Mouse (Mus musculus): ENCODE data around the gene Cep112.

Gene Cep112

GRCm38 (mm10) chr11:108885276-108885896 is 460.4 kb downstream of the Cep112 start:
- DNase-seq, result no peak

GRCm38 (mm10) chr11:108886060-108886459 is 461.1 kb downstream of the Cep112 start:
- DNase-seq, result no peak

GRCm38 (mm10) chr11:108889121-108889520 is 464.1 kb downstream of the Cep112 start:
- no peak for DNase-seq

GRCm38 (mm10) chr11:108890544-108890943 is 465.6 kb downstream of the Cep112 start:
- no peak for DNase-seq

- no peak for DNase-seq
These were observed 466.3 kb downstream of the Cep112 start for GRCm38 (mm10) chr11:108891111-108891870.

GRCm38 (mm10) chr11:108891871-108892380 is 466.9 kb downstream of the Cep112 start:
- DNase-seq, result no peak

GRCm38 (mm10) chr11:108892406-108892805 is 467.4 kb downstream of the Cep112 start:
- DNase-seq, result no peak

GRCm38 (mm10) chr11:108893232-108893790 is 468.3 kb downstream of the Cep112 start:
- DNase-seq, result no peak

- DNase-seq, result no peak
These were observed 469.0 kb downstream of the Cep112 start for GRCm38 (mm10) chr11:108893855-108894510.

GRCm38 (mm10) chr11:108897034-108897433 is 472.0 kb downstream of the Cep112 start:
- DNase-seq, result peak; percentile 84

GRCm38 (mm10) chr11:108898063-108898462 is 473.1 kb downstream of the Cep112 start:
- DNase-seq, result no peak

GRCm38 (mm10) chr11:108898483-108898882 is 473.5 kb downstream of the Cep112 start:
- DNase-seq, result no peak

- DNase-seq, result no peak
These were observed 475.9 kb downstream of the Cep112 start for GRCm38 (mm10) chr11:108900718-108901488.

GRCm38 (mm10) chr11:108901670-108902069 is 476.7 kb downstream of the Cep112 start:
- no peak for DNase-seq

- no peak for DNase-seq
These were observed 477.3 kb downstream of the Cep112 start for GRCm38 (mm10) chr11:108902303-108902702.

GRCm38 (mm10) chr11:108906590-108907254 is 481.7 kb downstream of the Cep112 start:
- no peak for DNase-seq

- DNase-seq, result no peak
These were observed 484.6 kb downstream of the Cep112 start for GRCm38 (mm10) chr11:108909396-108910195.

Data from cerebellum, adult 11-12 months (tissue).